Mouse (Mus musculus): ENCODE results near the gene Cabp2. TPM values are rescaled to one million over a fixed set of nuclear protein-coding genes. Genes with fewer than 3 reads are reported as not detected.

Cabp2 gene
- total RNA-seq, 2 experiments from 2014 or later = not detected

DNA sequence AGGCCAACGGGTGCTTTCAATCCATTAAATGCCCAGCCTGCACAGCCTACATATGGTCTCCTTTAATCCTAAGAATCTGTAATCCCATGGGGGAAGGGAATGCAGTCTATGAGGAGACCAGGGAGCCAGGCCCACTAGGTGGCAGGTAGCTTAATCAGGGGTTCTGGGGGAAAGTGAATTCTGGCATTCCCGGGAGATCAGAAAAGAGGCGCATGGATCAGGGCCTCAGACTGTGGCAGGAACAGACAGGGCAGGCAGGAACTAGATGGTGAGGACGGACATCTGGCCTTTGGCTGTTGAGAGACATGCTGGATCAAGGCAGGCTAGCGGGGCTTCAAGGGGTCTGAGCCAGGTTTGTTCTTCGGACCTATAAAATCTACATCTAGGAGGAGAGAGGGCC, 20.1 kb downstream of the Cabp2 start:
- DNase-seq (ENCODE audit: low spot score in 2 of 2) = no peak
- Histone ChIP-seq H3K4me3 (peak overlapping the region; percentile 61), H3K27ac (peak overlapping the region; percentile 82)
- TF ChIP-seq CTCF (conservative IDR thresholded peaks at IDR 0.05) = peak; percentile 42

DNA sequence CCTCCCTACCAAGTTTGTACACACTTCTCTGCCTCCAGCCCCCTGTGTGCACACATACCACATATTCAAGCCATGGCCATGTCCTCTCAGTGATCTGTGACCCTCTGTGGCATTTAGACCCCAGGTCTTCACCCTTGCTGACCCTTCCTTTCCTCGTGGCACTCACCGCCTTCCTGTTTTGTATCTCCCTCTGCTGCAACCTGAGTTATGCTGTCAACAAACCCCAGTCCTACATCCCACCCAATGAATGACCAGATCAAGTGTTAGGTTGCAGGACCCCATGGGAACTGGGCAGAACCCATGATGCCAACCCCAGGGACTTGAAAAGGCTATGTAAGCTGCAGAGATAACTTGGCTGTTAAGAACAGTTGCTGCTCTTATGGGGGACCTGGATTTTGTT, 20.7 kb downstream of the Cabp2 start:
- TF ChIP-seq CTCF (conservative IDR thresholded peaks at IDR 0.05) = no peak
- no peak for DNase-seq (ENCODE audit: low spot score in 2 of 2)
- H3K4me3 ChIP-seq = no peak overlapping the region
- no peak overlapping the region for H3K27ac ChIP-seq

DNA sequence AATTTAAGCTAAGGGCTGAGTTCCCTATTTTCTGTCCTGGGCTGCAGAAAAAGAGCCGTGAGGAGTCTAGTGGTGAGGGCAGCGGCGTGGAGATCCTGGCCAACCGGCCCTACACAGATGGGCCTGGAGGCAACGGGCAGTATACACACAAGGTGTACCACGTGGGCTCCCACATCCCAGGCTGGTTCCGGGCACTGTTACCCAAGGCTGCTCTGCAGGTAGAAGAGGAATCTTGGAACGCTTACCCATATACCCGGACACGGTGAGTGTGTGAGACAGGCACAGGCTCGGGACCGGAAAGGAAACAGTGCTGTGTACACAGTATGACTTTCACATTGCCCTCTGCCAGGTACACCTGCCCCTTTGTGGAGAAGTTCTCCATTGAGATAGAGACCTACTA, 21.2 kb downstream of the Cabp2 start:
- no peak overlapping the region for H3K4me3 ChIP-seq
- no peak for DNase-seq (ENCODE audit: low spot score in 2 of 2)
- no peak for TF ChIP-seq CTCF (conservative IDR thresholded peaks at IDR 0.05)
- no peak overlapping the region for H3K27ac ChIP-seq

DNA sequence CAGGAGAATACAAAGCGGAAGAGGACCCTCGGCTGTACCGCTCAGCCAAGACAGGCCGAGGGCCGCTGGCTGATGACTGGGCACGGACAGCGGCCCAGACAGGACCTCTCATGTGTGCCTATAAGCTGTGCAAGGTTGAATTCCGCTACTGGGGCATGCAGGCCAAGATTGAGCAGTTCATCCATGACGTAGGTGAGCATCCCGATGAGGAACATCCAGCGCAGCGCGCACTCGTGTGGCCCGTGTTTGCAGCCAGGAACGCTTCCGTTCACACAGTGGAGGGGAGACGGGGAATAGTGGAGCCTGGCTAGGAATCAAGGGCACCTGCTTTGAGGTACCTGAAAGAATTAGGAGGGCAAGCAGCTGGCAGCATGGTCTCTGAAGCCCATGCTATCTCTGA, 21.9 kb downstream of the Cabp2 start:
- H3K4me3 ChIP-seq = no peak overlapping the region
- H3K27ac ChIP-seq = no peak overlapping the region
- no peak for TF ChIP-seq CTCF (conservative IDR thresholded peaks at IDR 0.05)
- no peak for DNase-seq (ENCODE audit: low spot score in 2 of 2)

DNA sequence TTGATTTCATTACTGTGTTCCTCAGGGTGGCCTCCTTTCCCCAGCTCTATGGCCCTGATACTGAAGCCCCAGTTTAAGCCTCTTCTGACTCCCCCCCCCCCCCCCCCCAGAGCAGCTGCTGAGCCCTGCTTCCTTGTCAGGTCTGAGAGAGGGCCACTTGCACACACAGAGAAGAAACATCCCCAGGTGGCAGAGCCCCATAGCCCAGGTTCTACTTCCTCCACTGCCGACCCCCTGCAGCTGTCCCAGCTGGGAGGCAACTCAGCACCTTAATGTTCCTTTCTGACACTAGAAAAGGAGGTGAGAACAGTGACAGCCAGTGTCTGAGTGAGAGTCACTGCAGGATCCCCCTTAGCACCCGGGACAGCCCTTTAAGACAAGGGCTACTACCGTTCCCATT, 22.4 kb downstream of the Cabp2 start:
- no peak for DNase-seq (ENCODE audit: low spot score in 2 of 2)
- no peak overlapping the region for H3K4me3 ChIP-seq
- H3K27ac ChIP-seq = no peak overlapping the region
- TF ChIP-seq CTCF (conservative IDR thresholded peaks at IDR 0.05) = no peak

DNA sequence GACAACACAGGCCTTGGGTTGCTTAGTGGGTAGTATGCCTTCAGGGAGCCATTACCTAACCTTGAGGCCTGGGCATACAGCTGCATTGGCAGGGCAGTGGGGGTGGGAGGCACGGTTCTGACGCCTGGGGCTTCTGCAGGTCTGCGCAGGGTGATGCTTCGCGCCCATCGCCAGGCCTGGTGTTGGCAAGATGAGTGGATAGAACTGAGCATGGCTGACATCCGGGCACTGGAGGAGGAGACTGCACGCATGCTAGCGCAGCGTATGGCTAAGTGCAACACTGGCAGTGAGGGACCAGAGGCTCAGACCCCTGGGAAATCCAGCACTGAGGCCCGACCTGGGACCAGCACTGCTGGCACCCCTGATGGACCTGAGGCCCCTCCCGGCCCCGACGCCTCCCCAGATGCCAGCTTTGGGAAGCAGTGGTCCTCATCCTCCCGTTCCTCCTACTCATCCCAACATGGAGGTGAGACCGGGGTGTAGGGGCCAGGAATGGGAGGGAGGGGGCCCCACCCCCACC, 23.4 kb downstream of the Cabp2 start:
- no peak for TF ChIP-seq CTCF (conservative IDR thresholded peaks at IDR 0.05)
- Histone ChIP-seq H3K4me3 (no peak overlapping the region), H3K27ac (no peak overlapping the region)
- no peak for DNase-seq (ENCODE audit: low spot score in 2 of 2)

DNA sequence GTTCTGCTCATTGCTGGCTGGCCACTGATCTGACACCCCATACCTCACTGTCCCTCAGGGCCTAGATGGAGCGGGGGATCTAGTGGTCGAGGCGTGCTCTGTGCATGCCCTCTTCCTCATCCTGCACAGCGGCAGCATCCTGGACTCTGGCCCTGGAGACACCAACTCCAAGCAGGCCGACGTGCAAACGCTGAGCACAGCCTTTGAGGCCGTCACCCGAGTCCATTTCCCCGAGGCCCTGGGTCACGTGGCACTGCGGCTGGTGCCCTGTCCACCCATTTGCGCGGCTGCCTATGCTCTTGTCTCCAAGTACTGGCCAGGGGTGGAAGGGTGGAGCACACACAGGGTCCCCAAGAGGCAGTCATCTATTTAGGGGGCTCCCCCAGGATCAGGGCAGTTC, 25.3 kb downstream of the Cabp2 start:
- H3K4me3 ChIP-seq = no peak overlapping the region
- H3K27ac ChIP-seq = no peak overlapping the region
- TF ChIP-seq CTCF (conservative IDR thresholded peaks at IDR 0.05) = no peak
- no peak for DNase-seq (ENCODE audit: low spot score in 2 of 2)

DNA sequence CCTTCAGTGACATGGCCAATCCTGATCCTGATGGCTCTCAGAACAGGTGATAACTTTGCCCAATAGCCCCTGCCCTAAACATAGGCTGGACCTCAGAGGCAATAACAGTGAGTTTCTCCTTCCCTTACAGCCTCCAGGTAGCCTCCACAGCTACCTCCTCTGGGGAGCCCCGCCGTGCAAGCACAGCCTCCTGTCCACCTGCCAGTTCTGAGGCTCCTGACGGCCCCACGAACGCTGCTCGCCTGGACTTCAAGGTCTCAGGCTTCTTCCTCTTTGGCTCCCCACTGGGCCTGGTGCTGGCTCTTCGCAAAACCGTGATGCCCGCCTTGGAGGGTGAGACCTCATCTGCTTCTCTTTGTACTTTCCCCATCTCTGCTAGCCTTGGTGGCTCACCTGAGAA, 27.2 kb downstream of the Cabp2 start:
- TF ChIP-seq CTCF (conservative IDR thresholded peaks at IDR 0.05) = no peak
- Histone ChIP-seq H3K27ac (no peak overlapping the region), H3K4me3 (no peak overlapping the region)
- no peak for DNase-seq (ENCODE audit: low spot score in 2 of 2)

DNA sequence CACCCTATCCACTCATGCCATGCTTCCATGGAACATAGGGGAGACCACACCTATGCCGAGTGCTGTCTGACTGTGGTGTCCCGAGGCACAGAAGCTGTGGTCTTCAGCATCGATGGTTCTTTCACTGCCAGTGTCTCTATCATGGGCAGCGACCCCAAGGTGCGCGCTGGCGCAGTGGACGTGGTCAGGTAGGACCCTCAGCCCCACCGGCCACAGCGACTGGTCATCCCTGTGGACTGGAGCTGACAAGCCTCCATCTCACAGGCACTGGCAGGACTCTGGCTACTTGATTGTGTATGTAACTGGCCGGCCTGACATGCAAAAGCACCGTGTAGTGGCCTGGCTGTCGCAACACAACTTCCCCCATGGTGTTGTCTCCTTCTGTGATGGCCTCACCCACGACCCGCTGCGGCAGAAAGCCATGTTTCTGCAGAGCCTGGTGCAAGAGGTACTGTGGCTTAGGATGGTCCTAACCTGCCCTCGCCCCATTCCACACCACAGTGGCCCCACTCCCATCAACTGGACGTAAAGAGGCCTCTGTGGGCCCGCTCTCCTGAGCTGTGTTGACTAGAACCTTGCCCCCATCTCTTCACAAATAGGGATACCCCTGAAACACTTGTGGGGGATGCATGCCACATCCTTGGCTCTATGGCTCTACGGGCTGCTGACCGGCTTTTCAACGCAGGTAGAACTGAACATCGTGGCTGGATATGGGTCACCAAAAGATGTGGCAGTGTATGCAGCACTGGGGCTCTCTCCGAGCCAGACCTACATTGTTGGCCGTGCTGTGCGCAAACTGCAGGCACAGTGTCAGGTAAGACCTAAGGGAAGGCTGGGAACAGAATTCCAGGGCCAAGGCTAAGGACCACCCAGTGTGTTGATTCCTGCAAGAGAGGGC, 30.9 kb downstream of the Cabp2 start:
- peak overlapping the region; percentile 79; the same call in 1 of the 2 replicates for H3K27ac ChIP-seq
- DNase-seq (ENCODE audit: low spot score in 2 of 2) = no peak
- TF ChIP-seq CTCF (conservative IDR thresholded peaks at IDR 0.05) = no peak
- H3K4me3 ChIP-seq = no peak overlapping the region

DNA sequence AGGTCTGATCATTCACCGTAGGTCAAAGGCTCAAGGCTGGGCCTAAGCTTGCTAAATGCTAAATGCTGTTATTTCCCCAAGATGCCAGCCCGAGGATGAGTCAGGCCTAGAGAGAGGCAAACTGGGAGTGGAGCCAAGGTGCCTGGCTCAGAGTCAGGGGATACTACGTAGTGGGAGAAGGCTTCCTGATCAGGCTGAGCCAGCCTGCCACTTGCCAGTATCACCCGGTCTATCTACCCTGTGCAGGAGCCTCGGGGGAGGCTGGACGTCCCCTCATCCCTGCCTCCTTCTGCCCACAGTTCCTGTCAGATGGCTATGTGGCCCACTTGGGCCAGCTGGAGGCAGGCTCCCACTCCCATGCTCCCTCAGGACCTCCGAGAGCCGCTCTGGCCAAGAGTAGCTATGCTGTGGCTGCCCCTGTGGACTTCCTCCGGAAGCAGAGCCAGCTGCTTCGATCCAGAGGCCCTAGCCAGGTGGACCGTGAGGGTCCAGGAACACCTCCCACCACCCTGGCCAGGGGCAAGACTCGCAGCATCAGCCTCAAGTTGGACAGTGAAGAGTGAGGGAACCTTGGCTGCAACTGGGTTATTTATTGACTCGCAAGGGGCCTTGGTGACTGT, 31.9 kb downstream of the Cabp2 start:
- peak; percentile 81 to 88 for DNase-seq (ENCODE audit: low spot score in 2 of 2)
- no peak overlapping the region for H3K4me3 ChIP-seq
- peak overlapping the region; percentile 79 for H3K27ac ChIP-seq
- TF ChIP-seq CTCF (conservative IDR thresholded peaks at IDR 0.05) = no peak

DNA sequence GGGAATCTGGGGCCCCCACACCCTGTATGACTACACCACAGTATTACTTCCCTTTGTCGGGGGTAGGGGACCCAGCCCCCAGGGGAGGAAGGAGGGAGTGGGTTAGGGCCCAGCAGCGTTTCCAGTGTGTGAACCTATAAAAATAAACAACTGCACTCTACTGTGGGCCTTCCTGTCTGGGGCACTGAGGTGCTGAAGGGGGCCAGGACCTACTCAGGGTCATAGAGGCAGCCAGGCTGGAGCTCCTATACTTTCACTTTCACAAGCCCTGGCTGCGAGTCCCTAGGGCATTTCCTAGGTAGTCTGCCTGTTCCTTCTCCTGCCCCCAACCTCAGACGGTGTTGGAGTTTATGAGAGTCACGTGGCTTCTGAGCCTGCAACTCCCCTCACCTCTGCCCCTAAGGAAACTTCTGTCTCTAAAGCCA, 32.4 kb downstream of the Cabp2 start:
- DNase-seq (ENCODE audit: low spot score in 2 of 2) = no peak
- no peak overlapping the region for H3K4me3 ChIP-seq
- TF ChIP-seq CTCF (conservative IDR thresholded peaks at IDR 0.05) = no peak
- peak overlapping the region; percentile 79 for H3K27ac ChIP-seq

DNA sequence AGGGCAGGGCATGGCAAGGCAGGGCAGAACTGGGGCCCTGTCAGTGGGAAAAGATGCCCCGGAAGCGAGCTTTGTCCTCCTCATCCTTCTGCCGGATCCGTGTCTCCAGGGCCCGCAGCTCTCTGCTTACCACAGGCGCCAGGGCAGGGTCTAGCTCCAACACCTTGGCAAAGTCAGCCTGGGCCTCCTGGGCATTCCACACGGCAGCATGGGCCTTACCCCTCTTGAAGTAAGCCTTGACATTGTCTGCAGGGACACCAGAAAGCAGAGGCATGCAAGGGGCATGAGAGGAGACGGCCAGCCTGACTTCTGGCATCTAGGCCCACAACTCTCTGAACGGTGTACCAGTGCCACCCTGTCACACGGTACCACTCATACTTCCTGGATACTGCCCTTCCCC, 33.2 kb downstream of the Cabp2 start:
- DNase-seq (ENCODE audit: low spot score in 2 of 2) = no peak
- no peak overlapping the region for H3K4me3 ChIP-seq
- no peak overlapping the region for H3K27ac ChIP-seq
- no peak for TF ChIP-seq CTCF (conservative IDR thresholded peaks at IDR 0.05)

DNA sequence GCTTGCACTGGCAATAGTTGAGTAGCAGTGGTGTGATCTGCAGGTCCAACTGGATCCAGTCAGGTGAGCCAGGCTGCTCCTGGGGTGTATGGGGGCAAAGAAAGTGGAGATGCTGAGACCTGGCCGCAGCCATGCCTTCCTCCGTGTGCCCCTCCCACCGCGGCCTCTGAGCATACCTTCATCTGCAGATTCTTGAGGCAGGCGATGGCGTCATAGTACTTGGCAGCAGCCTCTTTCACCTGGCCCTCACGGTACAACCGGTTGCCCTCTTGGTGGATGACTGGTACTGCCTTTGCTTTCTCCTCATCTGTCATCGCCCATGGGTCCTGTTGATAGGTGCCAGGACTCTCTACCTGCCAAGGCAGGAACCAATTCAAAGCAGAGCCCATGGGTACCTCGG, 33.8 kb downstream of the Cabp2 start:
- Histone ChIP-seq H3K27ac (no peak overlapping the region), H3K4me3 (no peak overlapping the region)
- no peak for DNase-seq (ENCODE audit: low spot score in 2 of 2)
- no peak for TF ChIP-seq CTCF (conservative IDR thresholded peaks at IDR 0.05)

DNA sequence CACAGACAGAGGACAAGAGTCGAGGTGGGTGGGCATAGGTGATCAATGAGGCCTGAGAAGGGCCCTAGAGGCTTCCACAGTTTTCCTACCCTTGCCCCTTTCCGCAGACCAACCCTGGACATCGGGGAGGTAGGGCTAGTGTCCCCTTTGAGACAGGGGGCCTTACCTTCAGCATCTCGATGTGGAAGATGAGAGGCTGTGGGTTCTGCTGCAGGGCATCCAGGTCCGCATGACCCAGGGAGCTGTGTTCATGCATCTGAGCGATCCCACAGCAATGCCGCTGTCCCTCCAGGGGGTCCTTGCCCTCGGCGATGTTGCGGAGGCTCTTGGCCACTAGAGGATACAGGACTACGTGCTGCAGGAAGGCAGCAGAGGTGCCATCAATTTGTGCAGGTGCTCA, 34.4 kb downstream of the Cabp2 start:
- H3K4me3 ChIP-seq = no peak overlapping the region
- no peak for DNase-seq (ENCODE audit: low spot score in 2 of 2)
- TF ChIP-seq CTCF (conservative IDR thresholded peaks at IDR 0.05) = no peak
- H3K27ac ChIP-seq = no peak overlapping the region
